Mouse (Mus musculus): ENCODE results near the gene Olfr1355.
"Not testable (repeated sequence)": the region's sequence is repeated elsewhere in the genome, so short reads cannot be mapped to it uniquely, and the experiment has no call there.

Olfr1355 gene

DNA sequence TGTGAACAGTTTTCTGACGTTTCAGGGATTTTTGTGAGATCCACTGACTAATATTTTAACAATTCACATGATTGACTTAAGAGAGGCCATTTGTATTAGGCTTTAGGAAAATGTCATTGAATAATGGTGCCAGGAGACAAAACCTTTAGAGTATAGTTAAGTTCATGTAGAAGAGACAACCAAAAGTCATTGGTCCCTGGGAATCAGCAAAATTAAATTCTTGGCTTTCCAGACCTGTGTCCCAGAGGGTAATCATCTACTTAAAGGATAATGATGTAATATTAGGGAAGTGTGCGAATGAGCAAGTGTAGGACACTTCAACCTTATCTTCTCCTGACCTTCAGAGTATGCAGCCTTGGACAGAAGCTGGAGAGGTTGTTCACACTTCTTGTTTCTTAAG lies at the start of gene Olfr1355:
TSS of gene Olfr1355 (plus strand) at position 301 of the 400 bp plus-strand sequence.
- no peak for DNase-seq

DNA sequence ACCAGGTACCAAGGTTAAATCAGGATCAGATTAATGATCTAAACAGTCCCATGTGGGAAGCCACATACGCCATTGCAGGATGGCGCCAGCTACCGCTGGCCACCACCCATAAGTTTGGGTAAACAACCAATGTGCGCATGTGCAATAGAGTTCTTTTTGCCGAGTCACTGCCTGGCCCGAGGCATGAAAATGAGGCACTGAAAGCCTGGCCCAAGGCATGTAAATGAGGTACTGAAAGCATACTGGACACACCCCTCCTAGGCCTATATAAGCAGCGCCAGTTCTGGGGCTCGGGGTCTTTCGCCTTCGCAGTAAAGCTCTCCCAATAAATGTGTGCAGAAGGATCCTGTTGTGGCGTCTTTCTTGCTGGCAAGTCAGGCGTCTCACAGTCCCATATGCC lies 34.9 kb upstream of the Olfr1355 start:
- DNase-seq, result not testable (repeated sequence)

DNA sequence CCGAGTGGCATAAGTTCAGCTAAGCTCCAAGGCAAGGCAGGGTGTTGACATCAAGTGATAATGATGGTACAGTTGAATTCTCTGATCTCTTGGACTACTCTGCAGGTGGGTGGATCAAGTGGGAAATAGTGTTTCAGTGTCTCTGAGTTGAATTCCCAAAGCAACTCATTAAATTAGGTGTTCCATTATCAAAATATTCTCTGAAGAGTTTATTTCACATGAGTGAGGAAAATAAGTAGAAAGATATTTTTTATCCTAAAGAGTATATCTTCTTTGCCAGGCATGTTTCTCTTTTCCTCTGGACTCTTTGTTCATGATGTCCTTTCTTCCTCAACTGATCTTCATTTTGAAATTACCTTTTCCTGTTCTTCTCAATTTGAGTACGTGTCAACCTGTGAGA lies 23.3 kb upstream of the Olfr1355 start, which contains the start of gene Olfr1356:
TSS of gene Olfr1356 (minus strand) at position 101 of the 400 bp plus-strand sequence.
- no peak for DNase-seq

DNA sequence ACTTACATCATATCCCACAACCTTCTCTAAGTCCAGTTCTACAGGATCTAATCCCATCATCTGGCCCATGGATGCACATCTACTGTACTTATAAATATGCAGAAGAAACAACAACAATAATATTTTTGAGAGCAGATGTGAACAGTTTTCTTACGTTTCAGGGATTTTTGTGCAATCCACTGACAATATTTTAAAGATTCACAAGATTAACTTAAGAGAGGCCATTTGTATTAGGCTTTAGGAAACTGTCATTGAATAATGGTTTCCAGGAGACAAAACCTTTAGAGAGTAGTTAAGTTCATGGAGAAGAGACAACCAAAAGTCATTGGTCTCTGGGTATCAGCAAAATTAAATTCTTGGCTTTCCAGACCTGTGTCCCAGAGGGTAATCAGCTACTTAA lies 37.5 kb downstream of the Olfr1355 start, which contains the start of gene Olfr1354:
TSS of gene Olfr1354 (plus strand) at position 301 of the 400 bp plus-strand sequence.
- not testable (repeated sequence) for DNase-seq
